Mouse (Mus musculus): ENCODE data around the gene Acacb. TPM values are rescaled to one million over a fixed set of nuclear protein-coding genes. Genes with fewer than 3 reads are reported as not detected.

Acacb gene
- polyA plus RNA-seq, 1 experiment from 2014 or later = 3.7 TPM

DNA sequence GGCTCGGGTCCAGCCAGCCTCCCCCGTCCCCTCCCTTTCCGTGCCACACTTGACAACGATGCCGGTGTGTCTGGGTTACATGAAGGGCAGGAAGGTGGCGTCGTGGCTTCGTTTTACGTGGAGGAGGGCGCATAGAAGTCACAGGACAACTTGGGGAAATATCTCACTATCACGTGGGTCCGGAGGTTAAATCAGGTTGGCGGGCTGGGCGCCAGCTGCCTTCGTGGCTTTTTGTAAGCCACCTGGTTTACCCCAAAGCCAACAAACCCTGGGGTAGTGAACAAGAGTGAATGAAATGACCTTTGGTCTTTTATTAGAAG is 14.9 kb upstream of the Acacb start:
- Histone ChIP-seq H3K27ac (no peak overlapping the region), H3K4me2 (replicated peaks) (peak overlapping the region; percentile 99), H3K9ac (peak overlapping the region; percentile 51), H3K4me3 (replicated peaks; ENCODE audit: low read length) (peak overlapping the region; percentile 91), H3K4me1 (replicated peaks; ENCODE audit: control insufficient read depth, insufficient read depth, low read length) (peaks cover 10% of the 10 kb centered on the region; the same call in 1 of the 2 replicates), H3K36me3 (replicated peaks; ENCODE audit: control insufficient read depth, insufficient read depth) (no peaks in the 10 kb centered on the region), H3K9me3 (ENCODE audit: control insufficient read depth, low read length) (no peaks in the 10 kb centered on the region), H3K27me3 (ENCODE audit: control insufficient read depth, insufficient read depth, low read length) (no peaks in the 10 kb centered on the region)
- WGBS = 1% methylated on average over 15 of the region's 15 CpGs
- ATAC-seq (ENCODE audit: low FRiP score) (no peak), DNase-seq (ENCODE audit: low spot score) (peak; percentile 29)

DNA sequence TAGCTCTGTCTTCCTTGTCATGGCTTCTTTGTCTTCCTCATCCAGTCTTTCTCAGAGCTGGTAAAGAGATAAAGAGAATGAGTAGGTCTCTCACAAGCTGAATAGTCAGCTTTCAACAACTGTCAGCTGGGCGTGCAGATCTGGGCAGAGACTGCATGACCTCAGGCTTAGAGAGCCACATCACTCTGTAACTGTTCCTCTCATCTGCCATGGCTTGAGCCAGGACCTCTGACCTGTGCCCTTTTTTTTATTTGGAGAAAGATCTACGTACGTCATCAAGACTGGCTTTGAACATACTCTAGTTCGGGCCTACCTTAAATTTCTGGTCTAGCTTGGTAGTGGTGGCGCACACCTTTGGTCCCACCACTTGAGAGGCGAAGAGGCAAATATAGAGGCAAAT is 13.5 kb upstream of the Acacb start:
- Histone ChIP-seq H3K27ac (no peak overlapping the region), H3K4me2 (replicated peaks) (no peak overlapping the region), H3K36me3 (replicated peaks; ENCODE audit: control insufficient read depth, insufficient read depth) (no peaks in the 10 kb centered on the region), H3K9me3 (ENCODE audit: control insufficient read depth, low read length) (no peaks in the 10 kb centered on the region), H3K4me1 (replicated peaks; ENCODE audit: control insufficient read depth, insufficient read depth, low read length) (peaks cover 7% of the 10 kb centered on the region), H3K4me3 (replicated peaks; ENCODE audit: low read length) (no peak overlapping the region), H3K27me3 (ENCODE audit: control insufficient read depth, insufficient read depth, low read length) (no peaks in the 10 kb centered on the region), H3K9ac (no peak overlapping the region)
- ATAC-seq (ENCODE audit: low FRiP score) (no peak), DNase-seq (ENCODE audit: low spot score) (no peak)
- 76% methylated on average over 6 of the region's 6 CpGs for WGBS

DNA sequence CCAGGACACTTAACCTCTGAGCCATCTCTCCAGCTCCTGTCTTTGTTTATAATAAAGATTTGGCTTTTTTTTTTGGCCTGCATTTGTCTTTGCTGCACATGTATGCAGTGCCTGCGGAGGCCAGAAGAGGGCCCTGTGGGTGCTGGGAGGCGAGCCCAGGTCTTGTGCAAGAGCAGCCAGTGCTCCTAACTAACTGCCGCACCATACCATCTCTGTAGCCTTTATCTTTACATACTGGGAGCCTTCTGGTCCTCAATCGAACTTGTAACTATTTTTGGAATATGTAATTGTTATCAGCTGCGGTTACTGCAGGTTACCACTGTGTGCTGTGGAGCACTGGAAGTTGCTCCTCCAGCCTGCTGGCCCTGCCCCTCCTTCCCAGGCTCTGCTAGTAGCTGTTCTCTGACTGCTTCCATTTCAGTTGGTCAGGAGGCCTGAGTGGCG is 12.2 kb upstream of the Acacb start:
- ATAC-seq (ENCODE audit: low FRiP score) (no peak), DNase-seq (ENCODE audit: low spot score) (no peak)
- 66% methylated on average over 6 of the region's 6 CpGs for WGBS
- peaks cover 9% of the 10 kb centered on the region for H3K4me1 ChIP-seq (replicated peaks; ENCODE audit: control insufficient read depth, insufficient read depth, low read length)
- no peaks in the 10 kb centered on the region for H3K36me3 ChIP-seq (replicated peaks; ENCODE audit: control insufficient read depth, insufficient read depth)
- H3K4me3 ChIP-seq (replicated peaks; ENCODE audit: low read length) = no peak overlapping the region
- no peak overlapping the region for H3K4me2 ChIP-seq (replicated peaks)
- H3K9ac ChIP-seq = no peak overlapping the region
- no peaks in the 10 kb centered on the region for H3K9me3 ChIP-seq (ENCODE audit: control insufficient read depth, low read length)
- no peaks in the 10 kb centered on the region for H3K27me3 ChIP-seq (ENCODE audit: control insufficient read depth, insufficient read depth, low read length)
- no peak overlapping the region for H3K27ac ChIP-seq

DNA sequence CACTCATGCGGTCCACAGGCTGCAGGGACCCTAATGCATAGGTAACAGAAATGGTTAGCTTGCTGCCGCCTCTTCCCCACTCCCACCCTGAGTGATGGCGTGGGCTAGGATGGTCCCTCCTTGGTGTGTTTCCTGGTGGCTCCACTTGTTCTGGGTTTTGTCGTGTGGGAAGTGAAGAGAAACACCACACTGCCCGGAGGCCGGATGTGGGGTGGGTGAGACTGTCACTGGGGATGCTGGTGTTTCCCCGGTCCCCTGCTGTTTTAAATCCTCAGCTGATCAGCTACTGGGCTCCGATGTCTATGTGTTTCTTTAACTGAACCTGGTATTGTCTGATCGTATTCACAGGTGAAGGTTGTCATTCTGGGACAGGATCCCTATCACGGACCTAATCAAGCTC is 10.8 kb upstream of the Acacb start:
- DNase-seq (ENCODE audit: low spot score) (no peak), ATAC-seq (ENCODE audit: low FRiP score) (no peak)
- H3K27me3 ChIP-seq (ENCODE audit: control insufficient read depth, insufficient read depth, low read length) = no peaks in the 10 kb centered on the region
- WGBS = 88% methylated on average over 10 of the region's 10 CpGs
- H3K4me1 ChIP-seq (replicated peaks; ENCODE audit: control insufficient read depth, insufficient read depth, low read length) = peaks cover 17% of the 10 kb centered on the region
- H3K36me3 ChIP-seq (replicated peaks; ENCODE audit: control insufficient read depth, insufficient read depth) = no peaks in the 10 kb centered on the region
- H3K9me3 ChIP-seq (ENCODE audit: control insufficient read depth, low read length) = no peaks in the 10 kb centered on the region
- H3K27ac ChIP-seq = no peak overlapping the region
- H3K4me3 ChIP-seq (replicated peaks; ENCODE audit: low read length) = no peak overlapping the region
- no peak overlapping the region for H3K4me2 ChIP-seq (replicated peaks)
- H3K9ac ChIP-seq = no peak overlapping the region

DNA sequence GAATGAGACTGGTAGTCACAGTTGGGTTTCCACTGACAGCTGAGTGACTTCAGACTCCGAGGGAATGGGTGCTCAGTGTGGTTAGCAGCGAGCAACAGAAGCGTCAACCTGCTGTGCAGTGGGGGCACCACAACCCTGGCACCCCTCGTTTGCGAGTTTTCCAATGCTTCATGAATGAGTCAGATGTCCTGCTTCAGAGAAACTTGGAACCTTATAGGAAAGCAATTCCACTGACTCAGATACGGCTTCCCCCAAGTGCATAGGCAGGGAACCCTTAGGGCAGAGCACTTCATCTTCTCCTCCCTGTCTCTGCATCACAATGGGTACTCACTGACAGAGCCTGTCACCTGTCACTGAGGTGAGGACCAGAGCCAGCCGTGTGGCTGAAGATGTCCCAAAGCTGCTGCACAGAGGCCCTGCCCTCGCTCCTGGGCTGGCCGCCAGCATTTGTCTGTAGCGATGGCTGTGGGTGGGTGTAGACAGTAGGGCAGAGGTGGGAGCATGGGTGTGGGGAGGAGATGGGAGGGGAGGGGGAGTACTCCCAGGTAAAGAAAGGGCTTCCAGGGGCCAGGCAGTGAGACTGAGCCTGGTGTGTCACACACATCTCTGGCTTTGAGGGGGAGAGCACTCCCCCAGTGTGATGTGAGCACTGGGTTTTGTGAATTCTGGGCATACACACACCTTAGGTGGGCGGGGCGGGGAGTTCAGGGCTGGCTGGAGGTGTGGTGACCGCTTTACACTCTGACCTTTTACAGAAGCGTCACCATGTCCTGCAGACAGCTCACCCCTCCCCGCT is 8.7 kb upstream of the Acacb start:
- H3K27ac ChIP-seq = peak overlapping the region; percentile 74; the same call in 1 of the 2 replicates
- H3K4me2 ChIP-seq (replicated peaks) = no peak overlapping the region
- no peaks in the 10 kb centered on the region for H3K9me3 ChIP-seq (ENCODE audit: control insufficient read depth, low read length)
- DNase-seq (ENCODE audit: low spot score) = no peak
- H3K27me3 ChIP-seq (ENCODE audit: control insufficient read depth, insufficient read depth, low read length) = no peaks in the 10 kb centered on the region
- no peak for ATAC-seq (ENCODE audit: low FRiP score)
- 77% methylated on average over 15 of the region's 15 CpGs for WGBS
- H3K36me3 ChIP-seq (replicated peaks; ENCODE audit: control insufficient read depth, insufficient read depth) = no peaks in the 10 kb centered on the region
- H3K4me1 ChIP-seq (replicated peaks; ENCODE audit: control insufficient read depth, insufficient read depth, low read length) = peaks cover 14% of the 10 kb centered on the region
- no peak overlapping the region for H3K9ac ChIP-seq
- no peak overlapping the region for H3K4me3 ChIP-seq (replicated peaks; ENCODE audit: low read length)

DNA sequence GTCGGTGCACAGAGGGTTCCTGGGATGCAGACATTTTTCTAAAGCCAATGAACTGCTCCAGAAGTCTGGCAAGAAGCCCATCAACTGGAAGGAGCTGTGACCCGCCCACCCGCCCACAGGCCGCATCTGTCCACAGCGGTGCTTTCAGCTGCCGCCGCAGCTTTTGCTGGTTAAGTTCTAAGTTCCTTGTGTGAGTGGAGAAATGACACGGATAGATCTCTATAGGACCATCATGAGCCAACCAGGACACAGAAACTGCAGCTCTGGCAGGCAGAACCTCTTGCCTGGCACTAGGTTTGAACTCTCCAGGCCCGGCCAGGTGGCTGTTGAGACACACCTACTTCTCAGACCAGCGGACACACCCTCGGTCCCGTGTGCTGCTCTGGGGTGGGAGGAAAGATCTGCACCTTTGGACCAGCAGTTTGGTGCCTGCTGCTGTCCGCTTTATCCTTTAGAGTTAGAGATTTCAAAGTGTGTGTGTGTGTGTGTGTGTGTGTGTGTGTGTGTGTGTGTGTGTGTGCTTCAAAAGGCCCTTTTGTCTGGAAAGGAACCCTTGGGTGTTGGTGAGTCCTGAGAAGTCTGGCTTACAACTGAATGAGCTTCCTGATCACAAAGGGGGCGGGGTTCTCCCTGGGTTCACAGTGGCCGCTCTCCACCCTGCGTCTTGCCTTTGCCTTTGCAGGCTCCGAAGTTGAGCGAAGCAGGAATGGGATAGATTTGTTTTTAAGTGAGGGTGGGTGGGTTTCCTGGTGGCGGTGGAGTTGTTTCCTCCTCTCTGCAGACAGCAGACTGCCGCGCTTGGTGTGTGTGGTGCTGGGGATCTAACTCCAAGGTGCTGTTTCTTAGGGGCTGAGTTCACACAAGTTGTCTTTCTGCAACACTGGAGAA is 7.8 kb upstream of the Acacb start:
- H3K27me3 ChIP-seq (ENCODE audit: control insufficient read depth, insufficient read depth, low read length) = no peaks in the 10 kb centered on the region
- 56% methylated on average over 21 of the region's 21 CpGs for WGBS
- no peaks in the 10 kb centered on the region for H3K36me3 ChIP-seq (replicated peaks; ENCODE audit: control insufficient read depth, insufficient read depth)
- peak; percentile 32; the same call in 1 of the 2 replicates for ATAC-seq (ENCODE audit: low FRiP score)
- H3K4me1 ChIP-seq (replicated peaks; ENCODE audit: control insufficient read depth, insufficient read depth, low read length) = peaks cover 14% of the 10 kb centered on the region
- no peak overlapping the region for H3K4me3 ChIP-seq (replicated peaks; ENCODE audit: low read length)
- no peak overlapping the region for H3K4me2 ChIP-seq (replicated peaks)
- H3K27ac ChIP-seq = peak overlapping the region; percentile 74
- H3K9me3 ChIP-seq (ENCODE audit: control insufficient read depth, low read length) = no peaks in the 10 kb centered on the region
- DNase-seq (ENCODE audit: low spot score) = no peak
- H3K9ac ChIP-seq = no peak overlapping the region

DNA sequence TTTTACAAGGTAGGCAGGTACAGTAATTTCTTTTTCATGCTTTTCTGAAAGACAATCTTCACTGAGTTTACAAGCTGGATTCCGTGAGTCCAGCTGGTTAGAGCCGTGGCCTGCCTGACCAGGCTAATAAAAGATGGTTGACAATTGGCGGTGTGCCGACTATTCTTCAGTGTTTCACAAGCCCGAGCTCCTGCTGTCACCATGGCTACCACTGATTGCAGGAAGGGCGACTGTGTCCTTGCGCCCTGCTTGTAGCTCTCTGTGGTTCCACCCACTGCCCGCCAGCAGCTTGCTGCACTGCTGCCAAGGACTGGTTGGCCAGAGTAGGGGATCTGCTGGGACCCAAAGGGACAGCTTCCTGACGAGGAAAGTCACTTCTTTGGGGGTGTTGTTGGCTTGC is 7.2 kb upstream of the Acacb start:
- no peaks in the 10 kb centered on the region for H3K27me3 ChIP-seq (ENCODE audit: control insufficient read depth, insufficient read depth, low read length)
- ATAC-seq (ENCODE audit: low FRiP score) (peak; percentile 87), DNase-seq (ENCODE audit: low spot score) (peak; percentile 83)
- H3K9ac ChIP-seq = no peak overlapping the region
- 5% methylated on average over 9 of the region's 9 CpGs for WGBS
- no peak overlapping the region for H3K4me2 ChIP-seq (replicated peaks)
- peak overlapping the region; percentile 74 for H3K27ac ChIP-seq
- H3K4me3 ChIP-seq (replicated peaks; ENCODE audit: low read length) = no peak overlapping the region
- H3K9me3 ChIP-seq (ENCODE audit: control insufficient read depth, low read length) = no peaks in the 10 kb centered on the region
- no peaks in the 10 kb centered on the region for H3K36me3 ChIP-seq (replicated peaks; ENCODE audit: control insufficient read depth, insufficient read depth)
- peaks cover 14% of the 10 kb centered on the region for H3K4me1 ChIP-seq (replicated peaks; ENCODE audit: control insufficient read depth, insufficient read depth, low read length)

DNA sequence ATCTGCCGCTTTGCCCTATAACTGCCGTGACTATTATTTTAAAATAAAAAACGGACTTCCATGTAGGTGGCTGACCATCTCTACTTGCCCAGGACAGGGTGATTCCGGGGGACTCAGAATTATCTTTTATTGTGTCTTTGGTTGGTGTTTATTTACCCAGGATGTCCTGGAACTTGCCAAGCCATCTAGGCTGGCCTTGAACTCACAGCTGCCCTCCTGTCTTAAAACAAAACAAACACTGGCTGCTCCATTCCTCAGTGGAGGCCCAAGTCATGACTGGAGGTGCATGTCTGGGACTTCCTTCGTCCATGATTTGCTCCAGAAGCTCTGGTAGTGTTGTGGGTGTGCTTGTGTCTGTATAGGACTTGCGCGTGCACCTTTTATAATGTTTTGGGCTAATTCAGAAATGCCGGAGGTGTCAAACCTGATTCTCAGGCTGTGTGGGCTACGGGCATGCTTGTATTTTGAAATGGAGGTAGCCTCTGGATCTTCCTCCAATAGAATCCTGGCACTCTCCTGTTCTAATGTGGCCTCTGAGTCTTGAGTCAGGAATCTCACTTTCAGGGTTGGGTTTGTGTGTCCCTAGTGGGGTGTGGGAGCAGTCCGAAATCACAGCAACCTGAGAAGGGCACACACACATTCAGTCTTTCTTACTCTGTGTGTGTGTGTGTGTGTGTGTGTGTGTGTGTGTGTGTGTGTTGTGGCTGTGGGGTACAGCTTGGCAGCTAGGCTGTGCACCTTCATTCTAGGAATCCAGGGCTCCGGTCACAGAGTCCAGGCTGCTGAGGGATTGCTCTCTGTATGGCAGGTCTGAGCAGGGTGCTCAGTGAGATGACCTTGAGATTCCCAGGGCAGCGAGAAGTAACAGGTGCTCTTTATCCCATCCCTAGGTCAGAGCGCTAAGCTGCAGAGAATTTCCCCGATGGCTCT is 973 bp downstream of the Acacb start:
- Histone ChIP-seq H3K4me1 (replicated peaks; ENCODE audit: control insufficient read depth, insufficient read depth, low read length) (no peaks in the 10 kb centered on the region), H3K9ac (no peak overlapping the region), H3K4me3 (replicated peaks; ENCODE audit: low read length) (no peak overlapping the region), H3K36me3 (replicated peaks; ENCODE audit: control insufficient read depth, insufficient read depth) (no peaks in the 10 kb centered on the region), H3K4me2 (replicated peaks) (no peak overlapping the region), H3K27ac (no peak overlapping the region), H3K27me3 (ENCODE audit: control insufficient read depth, insufficient read depth, low read length) (no peaks in the 10 kb centered on the region), H3K9me3 (ENCODE audit: control insufficient read depth, low read length) (0 out of 2 replicates have a peak, but pooled peaks cover 4% of the 10 kb centered on the region)
- no peak for ATAC-seq (ENCODE audit: low FRiP score)
- DNase-seq (ENCODE audit: low spot score) = no peak
- 86% methylated on average over 14 of the region's 14 CpGs for WGBS
